Mouse (Mus musculus) C2C12 (cell line): Measurements from ENCODE around the gene Slc38a6. TPM values are rescaled to one million over a fixed set of nuclear protein-coding genes. Genes with fewer than 3 reads are reported as not detected.
A peak's percentile ranks its signal among the peaks of the same experiment; 100 is the strongest.

ENCODE experiments used
- H3K27me3 ChIP-seq: one replicate; pipeline ENCODE4 v1.6.1; 2011; ENCODE audit not compliant: control insufficient read depth, insufficient read depth, insufficient read length
- H3K36me3 ChIP-seq: one replicate; pipeline ENCODE4 v1.6.1; 2011; ENCODE audit not compliant: control insufficient read depth, insufficient read depth
- H3K4me3 ChIP-seq: one replicate; pipeline ENCODE4 v1.5.1; 2011; ENCODE audit warnings: mild to moderate bottlenecking, control low read depth; ENCODE audit not compliant: poor library complexity, insufficient read depth, severe bottlenecking
- H3K79me2 ChIP-seq: one replicate; pipeline ENCODE4 v1.6.1; 2011; ENCODE audit not compliant: control insufficient read depth, insufficient read depth
- H3K79me3 ChIP-seq: one replicate; pipeline ENCODE4 v1.6.1; 2011; ENCODE audit warnings: low read depth, control low read depth
- H3ac ChIP-seq: one replicate; pipeline ENCODE3; 2011; ENCODE audit warnings: low read depth; ENCODE audit not compliant: control insufficient read depth, insufficient read length
- CEBPB ChIP-seq: IDR thresholded peaks from one replicate; pipeline ENCODE4 v1.6.1; 2011; ENCODE audit warnings: low read depth, mild to moderate bottlenecking, control low read depth, moderate library complexity
- CTCF ChIP-seq: IDR thresholded peaks from one replicate; pipeline ENCODE4 v1.5.1; 2011; ENCODE audit not compliant: control insufficient read depth, insufficient read depth, insufficient read length
- FOSL1 ChIP-seq: IDR thresholded peaks from one replicate; pipeline ENCODE4 v1.8.0; 2011; ENCODE audit warnings: mild to moderate bottlenecking, low read length; ENCODE audit not compliant: poor library complexity, insufficient read depth, severe bottlenecking
- MAX ChIP-seq: IDR thresholded peaks from one replicate; pipeline ENCODE4 v1.6.1; 2011; ENCODE audit warnings: mild to moderate bottlenecking, control low read depth
- MYOD1 ChIP-seq: IDR thresholded peaks from one replicate; pipeline ENCODE4 v1.6.1; 2011; ENCODE audit warnings: low read depth; ENCODE audit not compliant: control insufficient read depth, insufficient read length
- MYOG ChIP-seq: IDR thresholded peaks from one replicate; pipeline ENCODE4 v1.6.1; 2011; ENCODE audit not compliant: control insufficient read depth, insufficient read length; ENCODE audit errors: extremely low read depth
- USF1 ChIP-seq: IDR thresholded peaks from one replicate; pipeline ENCODE4 v1.6.1; 2011; ENCODE audit warnings: low read depth, mild to moderate bottlenecking, control low read depth, moderate library complexity
- polyA plus RNA-seq: library from polyadenylated mRNA; unstranded; fragments of >200 nt; fragmentation: generic; extraction: Trizol; gene quantifications from one replicate; pipeline ENCODE4 v1.2.1, GENCODE M21; 2012; ENCODE audit warnings: missing spikeins

The Slc38a6 gene
- polyA plus RNA-seq, 1 experiment, result 13.1 TPM

DNA sequence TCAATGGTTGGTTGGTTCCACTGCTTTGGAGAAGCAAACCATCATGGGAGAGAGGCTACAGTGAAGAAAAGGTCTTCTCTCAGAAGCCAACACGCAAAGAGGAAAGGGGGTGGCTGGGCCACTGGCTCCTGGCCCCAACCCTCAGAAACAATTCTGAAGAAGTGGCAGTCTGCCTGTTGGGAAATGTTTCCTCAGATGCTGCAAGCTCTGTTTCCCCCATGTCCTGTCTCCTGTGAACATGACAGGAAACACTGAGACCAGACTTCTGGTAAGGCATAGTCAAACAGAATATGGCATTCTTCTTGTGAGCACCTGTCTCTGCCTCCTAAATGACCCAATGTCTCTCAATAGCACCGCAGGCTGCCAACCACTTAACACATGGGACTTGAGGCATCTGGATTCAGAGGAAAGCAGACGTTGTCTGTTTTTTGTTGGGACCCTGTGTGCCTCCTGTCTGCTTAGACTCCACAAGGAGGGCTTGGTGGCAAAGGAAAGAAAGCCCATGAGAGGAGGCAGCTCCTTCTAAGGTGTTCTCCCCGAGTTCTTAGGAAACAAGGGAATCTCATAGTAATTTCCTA, 83.9 kb downstream of the Slc38a6 start:
- TF ChIP-seq MAX (no peak), FOSL1 (no peak), MYOD1 (no peak), CEBPB (no peak), CTCF (no peak), MYOG (no peak), USF1 (no peak)
- Histone ChIP-seq H3K27me3 (no peaks in the 10 kb centered on the region), H3ac (no peak overlapping the region), H3K36me3 (no peaks in the 10 kb centered on the region), H3K79me2 (no peaks in the 10 kb centered on the region), H3K79me3 (no peaks in the 10 kb centered on the region), H3K4me3 (no peak overlapping the region)

- TF ChIP-seq FOSL1 (no peak), CEBPB (no peak), MAX (no peak), MYOD1 (no peak), CTCF (no peak), MYOG (no peak), USF1 (no peak)
- no peak overlapping the region for H3ac ChIP-seq
- no peaks in the 10 kb centered on the region for H3K27me3 ChIP-seq
Observed at GRCm38 (mm10) chr12:73371132-73371531, 84.6 kb downstream of the Slc38a6 start.

DNA sequence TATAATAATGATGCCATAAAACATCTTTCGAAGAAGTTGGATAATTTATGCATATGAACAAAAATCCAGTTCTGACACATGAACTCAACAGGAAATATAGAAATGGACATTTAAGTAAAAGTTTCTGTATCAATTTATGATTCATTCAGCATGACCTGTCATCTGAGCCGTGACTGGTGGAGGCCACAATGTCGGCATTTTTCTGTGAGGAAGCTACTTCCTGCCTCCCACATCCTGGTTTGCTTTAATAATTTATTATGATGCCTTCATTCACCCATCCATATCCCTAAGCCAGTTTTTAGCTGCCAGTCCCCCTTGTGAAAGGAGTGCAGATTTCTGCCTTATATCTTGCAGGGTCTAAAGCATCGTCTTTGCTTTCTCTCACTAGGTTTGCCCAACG, 91.4 kb downstream of the Slc38a6 start:
- no peak overlapping the region for H3K4me3 ChIP-seq
- H3K36me3 ChIP-seq, result no peaks in the 10 kb centered on the region
- no peak overlapping the region for H3ac ChIP-seq
- H3K79me2 ChIP-seq, result no peaks in the 10 kb centered on the region
- no peaks in the 10 kb centered on the region for H3K79me3 ChIP-seq
- TF ChIP-seq FOSL1, result no peak
- TF ChIP-seq CTCF, result no peak
- TF ChIP-seq MYOD1, result no peak
- no peak for TF ChIP-seq MAX
- H3K27me3 ChIP-seq, result no peaks in the 10 kb centered on the region

More at GRCm38 (mm10) chr12:73371132-73371531, 84.6 kb downstream of the Slc38a6 start:
- Histone ChIP-seq H3K79me2 (no peaks in the 10 kb centered on the region), H3K79me3 (no peaks in the 10 kb centered on the region), H3K4me3 (no peak overlapping the region), H3K36me3 (no peaks in the 10 kb centered on the region)

- Histone ChIP-seq H3K4me3 (no peak overlapping the region), H3K79me3 (no peaks in the 10 kb centered on the region), H3K27me3 (no peaks in the 10 kb centered on the region), H3K79me2 (no peaks in the 10 kb centered on the region), H3K36me3 (no peaks in the 10 kb centered on the region), H3ac (no peak overlapping the region)
- TF ChIP-seq MYOD1 (peak; percentile 27), MYOG (no peak)
Observed at GRCm38 (mm10) chr12:73378724-73379355, 92.3 kb downstream of the Slc38a6 start.

- H3K79me3 ChIP-seq, result no peaks in the 10 kb centered on the region
- TF ChIP-seq MAX (no peak), CEBPB (no peak), MYOD1 (no peak), USF1 (no peak), MYOG (no peak), FOSL1 (no peak), CTCF (no peak)
- no peak overlapping the region for H3K4me3 ChIP-seq
- no peaks in the 10 kb centered on the region for H3K79me2 ChIP-seq
- H3K27me3 ChIP-seq, result no peaks in the 10 kb centered on the region
- no peaks in the 10 kb centered on the region for H3K36me3 ChIP-seq
- H3ac ChIP-seq, result no peak overlapping the region
Observed at GRCm38 (mm10) chr12:73380686-73381360, 94.2 kb downstream of the Slc38a6 start.

DNA sequence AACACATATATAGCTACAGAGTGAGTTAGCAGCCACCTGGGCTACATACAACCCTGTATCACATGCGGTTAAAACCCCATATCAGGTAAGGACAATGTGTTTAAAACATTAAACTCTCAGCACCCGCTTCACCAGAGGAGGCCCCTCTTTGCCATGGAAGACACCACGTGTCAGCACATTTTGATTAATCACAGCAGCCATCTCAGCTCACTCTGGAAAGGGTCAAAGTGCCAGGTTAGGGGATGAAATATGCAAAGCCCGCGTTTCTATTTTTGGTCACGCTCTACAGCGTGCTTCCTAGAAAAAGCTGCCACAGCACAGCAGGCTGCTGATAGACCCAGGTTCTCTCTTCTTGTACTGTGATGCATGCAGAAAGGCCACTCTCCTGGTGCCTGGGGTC, 94.9 kb downstream of the Slc38a6 start:
- Histone ChIP-seq H3K79me3 (no peaks in the 10 kb centered on the region), H3K79me2 (no peaks in the 10 kb centered on the region), H3K4me3 (no peak overlapping the region), H3K36me3 (no peaks in the 10 kb centered on the region), H3K27me3 (no peaks in the 10 kb centered on the region), H3ac (no peak overlapping the region)
- TF ChIP-seq CTCF (no peak), MAX (no peak), USF1 (no peak), FOSL1 (no peak), MYOG (no peak), MYOD1 (no peak)
